Mouse (Mus musculus) midbrain, embryonic 15.5 days (tissue): ENCODE measurements at regions not wholly inside any gene's neighbourhood (a gene's known extent, or its start where the extent isn't known, plus 50 kb on each side); places are given as distances from the start of the nearest gene placed in this dataset.

Experiments
- ATAC-seq: fragments of 200-750 bp; cut with Nextera tagmentation; replicated peaks from 2 replicates; pipeline ENCODE4 v1.8.0; 2017; ENCODE audit warnings: moderate TSS enrichment
- H3K27ac ChIP-seq: fragments of 300-500 bp; sonication (generic); 2 replicates; pipeline ENCODE4 v1.5.1; 2015; ENCODE audit warnings: mild to moderate bottlenecking, inconsistent platforms
- H3K27me3 ChIP-seq: fragments of 300-500 bp; sonication (generic); replicated peaks from 2 replicates; pipeline ENCODE4 v1.6.1; 2015; ENCODE audit warnings: inconsistent platforms
- H3K36me3 ChIP-seq: fragments of 300-500 bp; sonication (generic); replicated peaks from 2 replicates; pipeline ENCODE4 v1.6.1; 2015; ENCODE audit warnings: inconsistent platforms
- H3K4me1 ChIP-seq: fragments of 300-500 bp; sonication (generic); 2 replicates; pipeline ENCODE4 v1.6.1; 2015; ENCODE audit warnings: inconsistent platforms
- H3K4me2 ChIP-seq: fragments of 300-500 bp; sonication (generic); 2 replicates; pipeline ENCODE4 v1.6.1; 2015; ENCODE audit warnings: inconsistent platforms, mild to moderate bottlenecking, moderate library complexity
- H3K4me3 ChIP-seq: fragments of 300-500 bp; sonication (generic); 2 replicates; pipeline ENCODE4 v1.5.1; 2015; ENCODE audit warnings: mild to moderate bottlenecking, inconsistent platforms
- H3K9ac ChIP-seq: fragments of 300-500 bp; sonication (generic); 2 replicates; pipeline ENCODE4 v1.6.1; 2015; ENCODE audit warnings: mild to moderate bottlenecking, inconsistent platforms
- H3K9me3 ChIP-seq: fragments of 300-500 bp; sonication (generic); 2 replicates; pipeline ENCODE4 v1.6.1; 2016; ENCODE audit warnings: inconsistent platforms
- WGBS: fragments of 180-500 bp; shearing (Covaris S2); methylation state at CpG from one replicate; pipeline ENCODE4 v1.1.7; 2015; ENCODE audit warnings: mixed read lengths; 5-methylcytosine and 5-hydroxymethylcytosine counted together

DNA sequence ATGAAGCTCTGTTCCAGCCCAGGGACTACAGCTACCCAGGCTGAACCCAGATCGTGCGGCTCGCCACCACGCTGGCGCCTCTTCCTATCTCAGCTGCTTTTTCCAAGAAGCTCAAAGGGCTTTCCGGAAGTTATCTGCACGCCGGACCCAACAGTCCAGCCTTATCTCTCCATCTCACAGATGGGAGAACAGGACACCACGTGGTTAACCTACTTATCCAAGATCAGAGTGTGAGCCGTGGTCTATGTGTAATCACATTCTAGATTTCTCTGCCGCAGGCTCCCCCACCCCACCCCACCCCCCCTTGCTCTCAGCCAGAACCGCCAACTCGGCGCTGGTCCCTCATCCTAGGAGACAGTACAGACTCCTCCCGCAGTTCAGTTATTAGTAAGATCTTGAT is 522.4 kb downstream of the Med13l start:
- 81% methylated on average over 15 of the region's 15 CpGs for WGBS
- no peak overlapping the region for H3K4me2 ChIP-seq

DNA sequence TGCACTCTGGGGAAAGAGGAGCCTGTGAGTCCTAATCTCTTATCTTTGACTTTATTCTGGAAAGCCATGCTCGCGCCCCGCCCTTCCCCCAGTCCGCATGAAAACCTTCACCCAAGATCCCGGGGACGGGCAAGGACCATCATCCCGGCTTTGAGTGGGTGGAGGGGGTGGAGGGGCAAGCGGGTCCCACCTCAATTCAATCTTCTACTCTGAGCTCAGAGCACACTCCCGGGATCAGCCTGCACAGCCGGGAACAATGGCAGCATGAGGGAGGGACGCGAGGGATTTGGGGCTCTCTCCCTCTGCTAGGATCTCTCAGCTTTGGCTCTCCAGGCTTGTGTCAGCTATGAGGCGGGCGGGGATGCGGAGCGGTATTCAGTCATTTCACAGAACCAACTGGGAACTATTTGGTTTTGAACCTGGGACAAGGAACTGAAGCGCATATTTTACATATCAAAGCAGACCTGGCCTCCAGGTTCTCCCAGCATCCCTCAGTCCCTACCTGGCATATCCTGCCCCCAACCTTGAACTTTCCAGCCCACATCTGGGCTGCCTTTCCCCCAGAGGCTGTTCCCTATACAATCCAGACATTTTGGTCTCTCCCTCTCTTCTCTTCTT is 537.2 kb downstream of the Med13l start:
- H3K4me1 ChIP-seq = peaks cover 5% of the 10 kb centered on the region
- ATAC-seq = no peak
- no peak overlapping the region for H3K9ac ChIP-seq
- H3K4me2 ChIP-seq = peak overlapping the region; percentile 49
- WGBS = 2% methylated on average over 17 of the region's 17 CpGs
- H3K9me3 ChIP-seq = no peaks in the 10 kb centered on the region
- H3K36me3 ChIP-seq = no peaks in the 10 kb centered on the region
- 0 out of 2 replicates have a peak, but pooled peaks cover 2% of the 10 kb centered on the region for H3K27me3 ChIP-seq
- H3K27ac ChIP-seq = no peak overlapping the region
- H3K4me3 ChIP-seq = peak overlapping the region; percentile 23

More for the DNA sequence above, 522.4 kb downstream of the Med13l start:
- no peaks in the 10 kb centered on the region for H3K9me3 ChIP-seq
- H3K27ac ChIP-seq = no peak overlapping the region
- no peak overlapping the region for H3K4me3 ChIP-seq
- H3K4me1 ChIP-seq = peaks cover 14% of the 10 kb centered on the region
- peaks cover 21% of the 10 kb centered on the region for H3K27me3 ChIP-seq
- H3K9ac ChIP-seq = no peak overlapping the region
- no peaks in the 10 kb centered on the region for H3K36me3 ChIP-seq
- no peak for ATAC-seq

DNA sequence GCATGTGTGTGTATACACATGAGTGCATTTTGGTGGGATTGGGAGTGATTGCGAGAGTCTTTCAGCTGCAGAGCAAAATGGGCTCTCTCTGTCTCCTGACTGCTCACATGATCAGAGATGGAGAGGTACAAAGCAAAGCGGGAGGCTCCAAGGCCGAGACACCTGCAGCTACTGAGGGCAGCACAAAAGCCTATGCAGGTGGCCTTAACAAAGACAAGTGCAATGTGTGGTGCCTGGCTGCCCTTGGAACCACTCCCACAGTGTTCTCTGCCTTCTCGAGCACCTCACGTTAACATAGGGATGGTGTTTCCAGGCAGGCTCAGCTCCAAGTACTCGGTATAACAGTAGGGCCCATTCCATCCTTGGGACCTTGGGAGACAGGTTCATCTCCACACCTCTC is 539.3 kb downstream of the Med13l start:
- no peak overlapping the region for H3K4me3 ChIP-seq
- 0 out of 2 replicates have a peak, but pooled peaks cover 2% of the 10 kb centered on the region for H3K27me3 ChIP-seq
- no peak overlapping the region for H3K27ac ChIP-seq
- H3K36me3 ChIP-seq = no peaks in the 10 kb centered on the region
- no peak overlapping the region for H3K4me2 ChIP-seq
- ATAC-seq = no peak
- 67% methylated on average over 6 of the region's 6 CpGs for WGBS
- peaks cover 5% of the 10 kb centered on the region for H3K4me1 ChIP-seq
- no peak overlapping the region for H3K9ac ChIP-seq
- H3K9me3 ChIP-seq = no peaks in the 10 kb centered on the region

DNA sequence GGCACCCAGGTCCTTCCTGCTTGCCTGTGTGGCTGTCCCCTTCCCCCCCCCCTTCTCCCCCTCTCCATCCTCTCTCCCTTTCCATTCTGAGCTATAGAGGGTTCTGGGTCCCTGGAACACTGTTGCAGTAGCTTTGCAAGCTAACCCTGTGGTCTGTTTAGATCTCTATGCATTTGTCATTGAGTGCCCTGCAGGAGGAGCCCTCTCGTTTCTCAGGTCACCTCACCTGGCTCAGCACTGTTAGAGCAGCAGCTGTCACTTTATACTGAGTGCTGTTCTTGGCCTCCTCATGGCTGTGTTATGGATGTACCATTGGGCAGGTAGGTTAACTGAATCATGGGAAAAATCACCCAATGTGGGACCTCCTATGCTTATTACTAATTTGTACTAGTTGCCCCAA is 543.0 kb downstream of the Med13l start:
- Histone ChIP-seq H3K27ac (no peak overlapping the region), H3K9ac (no peak overlapping the region), H3K4me3 (no peak overlapping the region), H3K9me3 (no peaks in the 10 kb centered on the region), H3K4me2 (no peak overlapping the region), H3K27me3 (no peaks in the 10 kb centered on the region), H3K4me1 (no peaks in the 10 kb centered on the region), H3K36me3 (no peaks in the 10 kb centered on the region)
- ATAC-seq = no peak
- WGBS = 59% methylated on average over 1 of the region's 1 CpGs

DNA sequence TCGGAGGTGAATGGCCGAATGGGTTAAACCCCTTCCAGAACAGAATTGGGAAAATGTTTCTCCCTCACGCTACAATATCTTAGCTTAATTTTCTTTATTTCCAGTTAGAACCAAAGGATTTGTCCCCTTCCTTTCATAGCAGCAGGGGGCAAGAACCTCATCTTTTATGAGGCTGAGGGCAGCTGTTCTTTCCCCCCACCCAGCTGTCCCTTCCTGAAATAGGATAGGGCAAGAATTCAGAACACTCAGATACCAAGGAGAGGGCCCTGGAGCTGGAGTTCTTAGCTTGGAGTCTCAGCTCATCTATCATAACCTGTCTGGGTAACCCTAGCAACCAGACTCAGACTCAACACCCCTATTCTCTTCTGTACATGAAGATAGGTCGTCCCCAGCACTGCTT is 547.4 kb downstream of the Med13l start:
- no peaks in the 10 kb centered on the region for H3K27me3 ChIP-seq
- H3K4me3 ChIP-seq = no peak overlapping the region
- H3K9me3 ChIP-seq = no peaks in the 10 kb centered on the region
- no peak overlapping the region for H3K4me2 ChIP-seq
- no peaks in the 10 kb centered on the region for H3K4me1 ChIP-seq
- ATAC-seq = no peak
- 83% methylated on average over 4 of the region's 4 CpGs for WGBS
- no peak overlapping the region for H3K9ac ChIP-seq
- no peak overlapping the region for H3K27ac ChIP-seq
- no peaks in the 10 kb centered on the region for H3K36me3 ChIP-seq

DNA sequence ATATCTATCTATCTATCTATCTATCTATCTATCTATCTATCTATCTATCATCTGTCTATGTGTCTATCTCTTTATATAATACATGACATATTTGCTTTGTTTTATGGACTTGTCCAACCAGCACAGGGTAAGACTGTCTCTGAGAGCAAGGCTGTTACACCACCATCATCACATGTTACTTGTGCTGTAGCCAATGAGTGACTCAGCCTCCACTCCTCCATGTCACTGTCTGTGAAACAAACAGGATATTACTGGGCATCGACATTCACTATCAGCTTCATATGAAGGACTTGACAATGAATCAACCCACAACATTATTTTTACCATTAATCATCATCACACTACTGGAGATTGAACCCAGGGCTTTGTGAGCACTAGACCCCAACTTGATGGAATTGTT is 549.0 kb downstream of the Med13l start:
- Histone ChIP-seq H3K4me1 (no peaks in the 10 kb centered on the region), H3K4me3 (no peak overlapping the region), H3K27me3 (no peaks in the 10 kb centered on the region), H3K9ac (no peak overlapping the region), H3K9me3 (no peaks in the 10 kb centered on the region), H3K36me3 (no peaks in the 10 kb centered on the region), H3K4me2 (no peak overlapping the region), H3K27ac (no peak overlapping the region)
- 94% methylated on average over 1 of the region's 1 CpGs for WGBS
- no peak for ATAC-seq

DNA sequence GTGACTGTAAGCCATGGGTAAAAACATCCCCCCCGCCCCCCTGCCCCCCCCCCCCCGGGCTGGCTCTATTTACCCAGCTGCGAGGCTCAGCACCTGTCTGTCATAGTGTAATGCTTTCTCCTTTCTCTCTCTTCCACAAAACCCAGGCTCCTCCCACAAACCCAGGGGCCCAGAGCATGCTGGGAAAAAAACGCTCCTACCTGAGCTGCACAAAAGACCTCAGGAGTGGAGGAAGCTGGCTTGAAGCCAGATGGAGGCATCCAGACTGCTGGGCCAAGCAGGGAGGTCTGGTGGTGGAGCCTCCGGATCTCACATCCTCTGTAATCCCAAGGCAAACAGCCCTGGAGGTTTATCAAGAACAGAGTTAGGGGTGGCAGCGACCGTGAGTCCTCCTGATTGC is 553.6 kb downstream of the Med13l start:
- no peak overlapping the region for H3K4me3 ChIP-seq
- no peak overlapping the region for H3K9ac ChIP-seq
- 52% methylated on average over 7 of the region's 7 CpGs for WGBS
- H3K4me1 ChIP-seq = no peaks in the 10 kb centered on the region
- ATAC-seq = no peak
- H3K36me3 ChIP-seq = no peaks in the 10 kb centered on the region
- H3K27me3 ChIP-seq = no peaks in the 10 kb centered on the region
- H3K27ac ChIP-seq = no peak overlapping the region
- no peak overlapping the region for H3K4me2 ChIP-seq
- H3K9me3 ChIP-seq = no peaks in the 10 kb centered on the region

DNA sequence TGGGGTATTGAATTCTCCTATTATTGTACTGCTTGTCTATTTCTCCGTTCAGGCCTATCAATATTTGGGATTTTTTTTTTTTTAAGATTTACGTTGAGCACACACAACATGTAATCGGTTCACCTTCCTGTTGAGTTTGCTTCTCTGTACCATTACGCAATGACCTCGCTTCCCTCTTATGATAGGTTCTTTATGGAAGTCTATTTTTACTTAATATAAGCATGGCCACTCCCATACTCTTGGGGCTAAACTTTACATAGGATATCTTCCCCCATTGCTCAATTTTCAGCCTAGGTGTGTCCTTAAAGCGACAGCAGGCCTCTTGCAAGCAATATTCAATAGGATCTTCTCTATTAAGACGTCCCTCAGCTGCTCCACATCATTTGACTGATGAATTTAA is 544.7 kb upstream of the Tbx3 start:
- Histone ChIP-seq H3K4me3 (no peak overlapping the region), H3K27ac (no peak overlapping the region), H3K9ac (no peak overlapping the region), H3K36me3 (no peaks in the 10 kb centered on the region), H3K27me3 (no peaks in the 10 kb centered on the region), H3K9me3 (no peaks in the 10 kb centered on the region), H3K4me1 (no peaks in the 10 kb centered on the region), H3K4me2 (no peak overlapping the region)
- ATAC-seq = no peak
- 93% methylated on average over 7 of the region's 7 CpGs for whole genome bisulfite sequencing

DNA sequence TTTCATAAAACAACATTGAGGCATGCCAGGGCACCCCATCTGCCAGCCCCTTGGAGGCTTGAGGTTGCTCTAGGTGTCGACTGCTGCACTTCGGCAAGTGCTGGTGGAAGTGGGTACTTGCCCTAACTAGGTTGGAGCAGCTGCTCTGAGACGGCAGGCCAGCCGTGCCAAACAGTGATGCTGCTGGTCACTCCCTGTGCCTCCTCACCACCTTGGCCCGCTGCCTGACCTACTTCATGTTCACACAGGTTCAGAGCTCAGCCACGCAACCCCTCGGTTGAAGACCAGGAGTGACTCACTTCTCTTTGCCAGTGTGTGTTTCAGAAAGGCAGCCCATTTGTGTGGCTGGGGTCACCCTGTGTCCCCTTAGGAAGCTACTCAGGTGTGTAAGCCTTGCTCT is 540.3 kb upstream of the Tbx3 start:
- no peak overlapping the region for H3K4me2 ChIP-seq

DNA sequence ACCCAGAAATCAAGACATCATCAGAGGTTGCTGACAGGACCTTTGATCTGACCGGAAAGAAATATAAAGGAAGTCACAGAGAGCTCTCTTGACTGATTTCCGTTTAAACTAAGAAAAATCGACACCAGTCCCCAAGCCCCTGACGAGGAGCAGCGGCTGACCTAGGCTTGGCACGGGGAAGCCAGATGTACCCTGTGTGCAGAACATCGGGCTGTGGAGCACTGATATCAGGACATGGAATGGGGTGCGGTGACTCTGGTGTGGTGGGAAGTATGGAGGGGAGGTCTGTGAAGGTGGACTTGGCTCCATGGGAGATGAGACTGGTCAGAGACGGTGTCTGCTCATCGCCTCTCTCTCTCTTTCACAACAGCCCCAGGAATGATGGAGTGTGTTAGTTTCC is 539.0 kb upstream of the Tbx3 start:
- WGBS = 68% methylated on average over 10 of the region's 10 CpGs
- ATAC-seq = no peak
- Histone ChIP-seq H3K9ac (no peak overlapping the region), H3K27ac (no peak overlapping the region), H3K4me1 (no peaks in the 10 kb centered on the region), H3K9me3 (no peaks in the 10 kb centered on the region), H3K36me3 (no peaks in the 10 kb centered on the region), H3K27me3 (no peaks in the 10 kb centered on the region), H3K4me3 (no peak overlapping the region), H3K4me2 (no peak overlapping the region)

More for the DNA sequence above, 540.3 kb upstream of the Tbx3 start:
- no peak overlapping the region for H3K27ac ChIP-seq
- no peak overlapping the region for H3K4me3 ChIP-seq
- H3K9me3 ChIP-seq = no peaks in the 10 kb centered on the region
- H3K27me3 ChIP-seq = no peaks in the 10 kb centered on the region
- 95% methylated on average over 7 of the region's 7 CpGs for WGBS
- no peak overlapping the region for H3K9ac ChIP-seq
- no peaks in the 10 kb centered on the region for H3K36me3 ChIP-seq
- no peak for ATAC-seq
- no peaks in the 10 kb centered on the region for H3K4me1 ChIP-seq

DNA sequence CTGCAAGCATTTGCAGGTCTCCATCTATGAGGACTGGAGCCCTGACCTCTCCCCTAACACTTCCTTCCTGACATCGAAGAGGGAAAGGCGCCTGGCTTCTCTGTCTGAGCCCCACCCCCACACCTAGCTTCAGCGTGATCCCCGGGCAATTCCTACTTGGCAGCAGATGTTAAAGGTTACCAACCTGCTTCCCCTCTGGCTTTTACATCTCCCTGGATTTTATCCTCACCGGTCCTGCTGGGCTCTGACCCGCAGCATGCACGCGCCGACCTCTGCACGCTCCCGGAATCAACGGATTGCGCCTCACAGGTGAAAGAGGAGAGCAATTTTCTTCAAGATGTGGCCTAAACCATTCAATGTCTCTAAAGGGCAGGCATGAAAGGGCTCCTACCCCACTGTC is 537.1 kb upstream of the Tbx3 start:
- H3K36me3 ChIP-seq = no peaks in the 10 kb centered on the region
- WGBS = 63% methylated on average over 13 of the region's 13 CpGs

DNA sequence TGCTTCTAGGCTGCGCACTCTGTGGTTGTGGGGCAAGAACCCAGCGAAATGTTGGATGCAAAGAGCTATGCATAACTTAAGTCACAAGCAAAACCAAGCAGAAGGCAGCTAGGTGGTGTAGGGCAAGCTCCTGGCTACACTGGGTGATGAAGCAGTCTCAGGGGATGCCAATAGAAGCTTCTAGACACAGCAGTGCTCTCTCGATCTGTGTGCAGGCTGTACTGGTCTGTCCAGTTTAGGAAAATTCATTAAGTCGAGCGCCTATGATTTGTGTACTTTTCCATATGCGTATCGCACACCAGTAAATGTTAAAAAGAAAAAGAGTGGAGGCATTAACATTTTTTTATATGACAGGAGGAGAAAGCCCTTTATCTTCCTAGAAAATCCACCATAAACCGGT is 533.6 kb upstream of the Tbx3 start:
- Histone ChIP-seq H3K27ac (no peak overlapping the region), H3K36me3 (no peaks in the 10 kb centered on the region), H3K9me3 (no peaks in the 10 kb centered on the region), H3K4me2 (no peak overlapping the region), H3K27me3 (no peaks in the 10 kb centered on the region), H3K4me3 (no peak overlapping the region), H3K4me1 (no peaks in the 10 kb centered on the region), H3K9ac (no peak overlapping the region)
- WGBS = 91% methylated on average over 8 of the region's 8 CpGs
- ATAC-seq = no peak

More for the DNA sequence above, 537.1 kb upstream of the Tbx3 start:
- H3K4me2 ChIP-seq = no peak overlapping the region
- H3K9ac ChIP-seq = no peak overlapping the region
- no peaks in the 10 kb centered on the region for H3K9me3 ChIP-seq
- H3K27me3 ChIP-seq = no peaks in the 10 kb centered on the region
- no peaks in the 10 kb centered on the region for H3K4me1 ChIP-seq
- no peak overlapping the region for H3K4me3 ChIP-seq
- H3K27ac ChIP-seq = no peak overlapping the region
- no peak for ATAC-seq

DNA sequence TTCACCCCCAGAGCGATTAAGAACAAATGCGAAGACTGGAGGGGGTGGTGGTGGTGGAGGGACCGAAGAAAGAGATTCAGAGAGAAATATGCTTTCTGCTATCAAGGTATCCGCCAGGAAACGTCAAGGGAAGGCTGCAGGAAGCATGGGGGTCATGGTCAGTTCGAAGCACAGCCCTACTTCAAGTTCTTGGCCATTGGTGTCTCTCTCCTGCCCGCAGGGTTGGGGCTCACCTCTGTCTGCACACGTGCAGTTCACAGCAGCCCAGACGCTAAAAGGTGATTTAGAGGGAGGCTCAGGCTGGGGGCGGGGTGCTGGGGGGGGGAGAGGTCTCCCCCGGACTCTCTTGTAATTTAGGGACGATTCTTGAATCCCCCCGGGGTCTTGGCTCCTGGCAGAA is 533.1 kb upstream of the Tbx3 start:
- H3K4me2 ChIP-seq = no peak overlapping the region
- WGBS = 69% methylated on average over 13 of the region's 13 CpGs
- no peaks in the 10 kb centered on the region for H3K27me3 ChIP-seq
- no peak for ATAC-seq
- no peak overlapping the region for H3K27ac ChIP-seq
- H3K4me3 ChIP-seq = no peak overlapping the region
- H3K4me1 ChIP-seq = no peaks in the 10 kb centered on the region
- H3K9ac ChIP-seq = no peak overlapping the region
- no peaks in the 10 kb centered on the region for H3K36me3 ChIP-seq
- H3K9me3 ChIP-seq = no peaks in the 10 kb centered on the region
